Mouse (Mus musculus) liver, postnatal 0 days (tissue): ENCODE measurements around the gene Cyp2j6. TPM values are rescaled to one million over a fixed set of nuclear protein-coding genes. Genes with fewer than 3 reads are reported as not detected.

Experiments
- ATAC-seq: fragments of 200-750 bp; cut with Nextera tagmentation; 2 replicates; pipeline ENCODE4 v1.8.0; 2017; ENCODE audit warnings: mild to moderate bottlenecking, moderate library complexity
- DNase-seq: peaks from one replicate; pipeline ENCODE4 v3.0.0-alpha.2; 2016
- H3K27ac ChIP-seq: fragments of 300-500 bp; sonication (generic); 2 replicates; pipeline ENCODE4 v1.5.1; 2014; ENCODE audit warnings: antibody characterized with exemption, moderate library complexity, mild to moderate bottlenecking, low read depth
- H3K27me3 ChIP-seq: fragments of 300-500 bp; sonication (generic); 2 replicates; pipeline ENCODE4 v1.6.1; 2014; ENCODE audit warnings: low read length, control low read depth, mixed read lengths; ENCODE audit not compliant: insufficient read depth
- H3K36me3 ChIP-seq: fragments of 300-500 bp; sonication (generic); replicated peaks from 2 replicates; pipeline ENCODE4 v1.6.1; 2014; ENCODE audit warnings: mild to moderate bottlenecking, control low read depth, low read length, moderate library complexity, mixed read lengths; ENCODE audit not compliant: insufficient read depth
- H3K4me1 ChIP-seq: fragments of 300-500 bp; sonication (generic); 2 replicates; pipeline ENCODE4 v1.6.1; 2014; ENCODE audit warnings: antibody characterized with exemption, mild to moderate bottlenecking, control low read depth; ENCODE audit not compliant: insufficient read depth
- H3K4me2 ChIP-seq: fragments of 300-500 bp; sonication (generic); 2 replicates; pipeline ENCODE4 v1.6.1; 2014; ENCODE audit warnings: low read depth, mild to moderate bottlenecking, low read length, moderate library complexity, mixed read lengths
- H3K4me3 ChIP-seq: fragments of 300-500 bp; sonication (generic); 2 replicates; pipeline ENCODE4 v1.5.1; 2014; ENCODE audit warnings: low read depth, low read length
- H3K9ac ChIP-seq: fragments of 300-500 bp; sonication (generic); replicated peaks from 2 replicates; pipeline ENCODE4 v1.6.1; 2014; ENCODE audit warnings: mild to moderate bottlenecking, moderate library complexity
- H3K9me3 ChIP-seq: fragments of 300-500 bp; sonication (generic); 2 replicates; pipeline ENCODE4 v1.6.1; 2016; ENCODE audit warnings: mild to moderate bottlenecking, control low read depth, low read length, mixed read lengths
- CTCF ChIP-seq: sonication (generic); IDR thresholded peaks from 2 replicates; pipeline ENCODE4 v1.5.1; 2016; ENCODE audit warnings: antibody characterized with exemption, low read depth
- EP300 ChIP-seq: IDR thresholded peaks from 2 replicates; pipeline ENCODE4 v1.6.1; 2016; ENCODE audit warnings: antibody characterized with exemption, low read depth, mild to moderate bottlenecking
- WGBS: fragments of 180-500 bp; shearing (Covaris S2); extraction: QIAGEN DNeasy Blood & Tissue Kit; methylation state at CpG from one replicate; pipeline ENCODE4 v1.1.7; 2014; ENCODE audit not compliant: insufficient replicate concordance; 5-methylcytosine and 5-hydroxymethylcytosine counted together
- polyA plus RNA-seq: library from polyadenylated mRNA; unstranded; fragments of >200 nt; fragmentation: Nextera tagmentation; extraction: Ambion mirVana; gene quantifications from 2 replicates; pipeline ENCODE4 v1.2.1, GENCODE M21; 2015

The Cyp2j6 gene
- polyA plus RNA-seq, 1 experiment from 2014 or later: 9.2 TPM

DNA sequence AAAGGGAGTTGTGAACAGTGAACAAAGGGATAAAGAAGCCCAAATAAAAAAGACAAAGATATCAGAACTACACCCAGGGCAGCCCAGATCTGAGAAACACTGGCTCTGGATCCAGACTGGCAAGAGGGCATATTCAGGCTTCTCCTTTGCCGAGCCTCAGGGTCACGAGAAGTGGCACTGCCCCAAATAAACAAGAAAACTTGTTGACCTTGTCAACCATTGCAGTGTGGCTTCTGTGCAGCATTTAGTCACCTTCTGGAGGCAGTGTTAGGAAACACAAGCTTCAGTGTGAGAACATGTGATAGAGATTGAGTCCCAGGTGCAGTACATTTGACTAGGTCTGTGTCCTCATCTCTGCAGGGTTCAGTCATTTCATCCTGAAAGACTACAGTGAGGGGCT lies 31.2 kb downstream of the Cyp2j6 start:
- no peaks in the 10 kb centered on the region for H3K27me3 ChIP-seq
- no peak overlapping the region for H3K27ac ChIP-seq
- no peaks in the 10 kb centered on the region for H3K9me3 ChIP-seq
- TF ChIP-seq EP300 (no peak), CTCF (no peak)
- H3K4me3 ChIP-seq: no peak overlapping the region
- H3K4me1 ChIP-seq: no peaks in the 10 kb centered on the region
- DNase-seq: no peak
- WGBS: 59% methylated on average over 2 of the region's 2 CpGs
- no peak overlapping the region for H3K9ac ChIP-seq
- ATAC-seq: no peak
- H3K4me2 ChIP-seq: no peak overlapping the region
- H3K36me3 ChIP-seq: no peaks in the 10 kb centered on the region

DNA sequence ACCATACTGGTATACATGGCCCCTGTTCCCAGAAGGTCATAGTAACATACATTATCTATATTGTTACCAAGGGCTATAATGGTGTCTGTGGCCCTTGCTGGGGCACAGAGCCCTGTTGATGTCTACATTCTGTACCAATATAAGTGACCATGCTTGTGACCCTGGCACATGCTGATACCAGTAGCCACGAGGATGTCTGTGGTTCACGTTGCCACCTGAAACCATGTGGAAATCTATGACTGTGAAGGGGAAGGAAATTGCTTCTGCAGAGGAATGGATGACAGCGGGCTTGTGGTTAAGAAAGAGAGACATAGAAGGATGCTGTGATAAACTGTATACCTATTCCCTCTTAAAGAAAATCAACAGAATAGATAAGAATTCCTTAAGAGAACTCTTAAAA lies 43.4 kb downstream of the Cyp2j6 start:
- H3K27me3 ChIP-seq: no peaks in the 10 kb centered on the region
- 39% methylated on average over 3 of the region's 3 CpGs for WGBS
- no peak overlapping the region for H3K9ac ChIP-seq

DNA sequence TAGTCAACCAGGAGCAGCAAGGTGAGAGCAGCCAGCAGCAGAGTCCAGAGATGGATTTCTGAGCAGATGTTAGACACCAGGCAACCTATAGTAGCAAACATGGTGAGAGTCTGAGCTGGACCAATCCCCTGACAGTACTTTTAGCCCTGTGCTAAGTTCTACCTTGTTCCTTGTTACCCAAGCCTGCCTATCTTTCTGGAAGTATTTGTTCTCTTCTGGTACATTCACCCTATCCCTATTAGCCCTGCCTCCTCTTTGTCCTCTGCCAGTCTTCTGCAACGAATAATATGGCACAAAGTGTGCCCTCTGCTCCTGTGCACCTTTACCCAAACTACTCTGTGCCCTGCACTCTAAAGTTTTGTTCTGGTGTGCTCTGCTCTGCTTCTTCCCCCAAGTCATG lies 46.2 kb downstream of the Cyp2j6 start, which contains the start of gene Cyp2j8:
Gene Cyp2j8 (minus strand): TSS at position 101 of the 400 bp plus-strand sequence.
- Histone ChIP-seq H3K27ac (no peak within 1 kb of the TSS), H3K4me2 (no peak within 1 kb of the TSS), H3K4me3 (no peak within 1 kb of the TSS), H3K4me1 (no peaks in the 10 kb centered on the region), H3K9me3 (no peaks in the 10 kb centered on the region), H3K27me3 (no peaks in the 10 kb centered on the region), H3K9ac (no peak within 1 kb of the TSS), H3K36me3 (no peaks in the 10 kb centered on the region)
- ATAC-seq (no peak), DNase-seq (no peak)
- TF ChIP-seq CTCF (no peak), EP300 (no peak)
- whole genome bisulfite sequencing: 63% methylated on average over 1 of the region's 1 CpGs

More for the DNA sequence above, 43.4 kb downstream of the Cyp2j6 start:
- no peak for ATAC-seq
- Histone ChIP-seq H3K9me3 (no peaks in the 10 kb centered on the region), H3K4me2 (no peak overlapping the region), H3K4me3 (no peak overlapping the region), H3K36me3 (no peaks in the 10 kb centered on the region), H3K4me1 (no peaks in the 10 kb centered on the region), H3K27ac (no peak overlapping the region)
- TF ChIP-seq CTCF: no peak
- TF ChIP-seq EP300: no peak
- DNase-seq: no peak

Other genes with a start within 250 kb of the Cyp2j6 start
- gene Cyp2j11, start 205.0 kb downstream of the Cyp2j6 start, polyA plus RNA-seq: not detected in 2 replicates
- gene Cyp2j8, start 46.3 kb downstream of the Cyp2j6 start, polyA plus RNA-seq: not detected in 2 replicates
- gene Cyp2j9, start 37.9 kb upstream of the Cyp2j6 start, polyA plus RNA-seq: 1.5 and 1.8 TPM in 2 replicates
- 24.4 and 27.6 TPM in 2 replicates for gene Cyp2j5, start 110.5 kb upstream of the Cyp2j6 start, polyA plus RNA-seq
- gene Gm12695, start 231.5 kb upstream of the Cyp2j6 start, polyA plus RNA-seq: not detected in 2 replicates